Mouse (Mus musculus): ENCODE results near the gene Ccdc191. TPM values are rescaled to one million over a fixed set of nuclear protein-coding genes. Genes with fewer than 3 reads are reported as not detected.

Ccdc191 gene
- 1.5 and 2.0 TPM in 2 replicates for polyA plus RNA-seq (2012)

DNA sequence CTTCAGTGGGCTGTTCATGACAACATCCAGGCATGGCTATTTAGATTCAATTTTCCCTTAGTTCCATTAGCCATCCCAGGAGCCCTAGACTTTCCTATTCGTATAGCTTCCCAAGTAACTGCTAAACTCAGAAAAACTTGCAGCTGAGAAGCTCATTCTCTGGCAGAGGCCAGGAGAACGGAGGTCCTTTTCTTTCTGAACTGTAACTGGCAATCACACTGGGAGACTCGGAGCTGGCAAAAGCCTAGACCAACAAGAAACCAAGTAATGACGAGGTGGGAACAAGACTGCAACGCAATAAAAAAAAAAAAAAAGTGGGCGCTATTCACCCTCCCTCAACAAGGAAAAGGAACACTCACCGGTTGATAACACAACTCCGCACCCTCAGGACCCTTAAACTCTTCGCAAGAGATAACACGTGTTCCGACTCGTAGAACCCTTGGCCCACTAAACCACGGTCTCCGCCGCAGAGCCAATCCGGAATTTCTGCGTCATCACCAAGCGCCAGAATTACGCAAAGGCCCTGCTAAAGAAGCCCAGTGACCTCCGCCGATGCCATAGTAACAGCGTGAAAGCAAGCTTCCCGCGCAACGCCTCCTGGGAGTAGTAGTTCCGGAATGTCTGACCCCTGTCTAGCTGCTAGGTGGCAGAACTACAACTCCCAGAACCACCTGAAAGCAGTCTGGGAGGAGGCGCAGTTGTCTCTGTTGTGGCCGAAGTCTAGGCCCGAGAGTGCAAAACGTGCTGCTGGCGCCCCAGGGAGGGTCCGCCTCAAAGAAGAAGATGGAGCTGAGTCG lies at the start of gene Ccdc191:
Gene Ccdc191, plus strand, starts transcription at position 593 of the 797 bp plus-strand sequence.

DNA sequence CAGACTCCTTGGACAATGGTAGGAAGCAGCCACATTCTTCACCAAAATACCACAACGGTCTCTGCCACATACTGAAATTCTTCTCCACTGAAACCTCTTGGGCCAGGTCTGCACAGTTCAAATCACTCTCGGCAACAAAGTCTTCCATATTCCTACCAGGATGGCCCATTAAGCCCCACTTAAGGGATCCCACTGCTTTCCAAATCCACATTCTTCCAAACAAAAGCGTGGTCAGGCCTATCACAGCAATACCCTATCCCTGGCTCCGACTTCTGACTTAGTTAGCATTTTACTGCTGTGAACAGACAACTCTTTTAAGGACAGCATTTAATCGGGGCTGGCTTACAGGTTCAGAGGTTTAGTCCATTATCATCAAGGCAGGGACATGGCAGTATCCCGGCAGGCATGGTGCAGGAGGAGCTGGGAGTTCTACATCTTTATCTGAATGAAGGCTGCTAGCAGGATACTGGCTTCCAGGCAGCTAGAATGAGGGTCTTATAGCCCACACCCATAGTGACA lies 36.8 kb downstream of the Ccdc191 start, which contains the start of gene Qtrt2:
Gene Qtrt2, minus strand, starts transcription at position 469 of the 519 bp plus-strand sequence.

DNA sequence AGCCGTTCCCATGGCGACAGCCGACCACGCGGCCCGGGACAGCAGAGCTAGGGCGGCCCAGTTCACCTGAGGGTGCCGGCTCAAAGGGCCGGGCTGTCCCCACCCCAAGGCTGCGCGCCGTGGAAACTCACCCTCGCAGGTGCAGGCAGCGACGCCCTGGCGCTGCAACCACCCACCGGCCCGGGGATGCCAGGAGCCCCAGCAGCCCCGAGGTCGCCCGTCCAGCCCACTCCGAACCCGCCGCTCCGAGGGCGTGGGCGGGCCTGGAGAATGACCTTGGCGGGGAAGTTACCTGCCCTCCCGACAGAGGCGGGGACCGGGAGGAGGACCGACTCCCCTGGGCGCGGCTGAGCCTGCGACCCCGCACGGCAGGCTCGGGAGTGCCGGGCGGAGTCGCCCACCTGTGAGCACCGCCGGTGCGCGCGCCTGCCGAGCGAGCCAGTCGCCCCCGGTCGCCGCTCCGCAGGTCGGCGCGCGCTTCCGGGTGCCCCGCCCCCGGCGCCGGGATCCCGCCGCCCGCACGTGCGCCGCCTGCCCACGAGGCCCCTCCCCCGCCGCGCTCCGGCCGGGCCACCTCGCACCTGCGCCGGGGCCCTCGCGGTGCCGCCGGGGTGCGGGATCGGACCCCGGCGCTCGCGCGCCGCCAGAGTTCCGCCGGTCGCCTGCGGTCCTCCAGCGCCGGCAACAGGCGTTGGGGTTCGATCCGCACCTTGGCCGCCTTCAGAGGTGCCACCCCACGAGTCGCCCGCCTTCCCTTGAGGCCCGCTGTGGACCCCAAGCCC lies 89.9 kb downstream of the Ccdc191 start, which contains the start of gene Zdhhc23:
Gene Zdhhc23, minus strand, starts transcription at position 464 of the 782 bp plus-strand sequence.

Other genes with a start within 250 kb of the Ccdc191 start
- 0.14 and 0.17 TPM in 2 replicates for gene Tigit, start 225.7 kb upstream of the Ccdc191 start, polyA plus RNA-seq (2012)
- gene Drd3, start 135.8 kb upstream of the Ccdc191 start, polyA plus RNA-seq (2012), result not detected in 2 replicates
- gene Qtrt2, start 37.0 kb downstream of the Ccdc191 start, polyA plus RNA-seq (2012), result 3.2 and 3.5 TPM in 2 replicates
- gene Zdhhc23, start 90.0 kb downstream of the Ccdc191 start, polyA plus RNA-seq (2012), result 1.3 and 2.4 TPM in 2 replicates
- 0.14 and 0.60 TPM in 2 replicates for gene Gramd1c, start 173.5 kb downstream of the Ccdc191 start, polyA plus RNA-seq (2012)
- 1.2 and 2.8 TPM in 2 replicates for gene Atp6v1a, start 249.9 kb downstream of the Ccdc191 start, polyA plus RNA-seq (2012)